Mouse (Mus musculus) MEL (cell line): ENCODE measurements at regions not wholly inside any gene's neighbourhood (a gene's known extent, or its start where the extent isn't known, plus 50 kb on each side); places are given as distances from the start of the nearest gene placed in this dataset.

Experiments used
- DNase-seq: peaks from one replicate; pipeline ENCODE4 v3.0.0; 2011; ENCODE audit warnings: low read depth, low spot score
- H3K27ac ChIP-seq: 2 replicates; pipeline ENCODE4 v1.5.1; 2012; ENCODE audit warnings: low read depth, mild to moderate bottlenecking, control low read depth, low read length, moderate library complexity; ENCODE audit not compliant: control insufficient read depth
- H3K27me3 ChIP-seq, 2 experiments: fragments of 150-350 bp in 1 of 2; sonication (generic) in 1 of 2; 2 replicates each; pipeline ENCODE4 v1.6.1; 2012; ENCODE audit warnings: low read length in 2 of 2, mild to moderate bottlenecking in 2 of 2, improper control_type of control experiment in 1 of 2, moderate library complexity in 1 of 2; ENCODE audit not compliant: insufficient read depth in 2 of 2, control insufficient read depth in 1 of 2
- H3K36me3 ChIP-seq, 2 experiments: 2 replicates each; pipeline ENCODE4 v1.6.1; 2012 to 2014; ENCODE audit warnings: low read length in 2 of 2, improper control_type of control experiment in 1 of 2, inconsistent platforms in 1 of 2, mild to moderate bottlenecking in 1 of 2; ENCODE audit not compliant: insufficient read depth in 2 of 2, control insufficient read depth in 1 of 2
- H3K4me1 ChIP-seq, 2 experiments: fragments of 150-350 bp in 1 of 2; sonication (generic) in 1 of 2; 2 replicates each; pipeline ENCODE4 v1.6.1; 2012; ENCODE audit warnings: low read length in 2 of 2, improper control_type of control experiment in 1 of 2, mild to moderate bottlenecking in 1 of 2; ENCODE audit not compliant: insufficient read depth in 2 of 2, control insufficient read depth in 1 of 2
- H3K4me3 ChIP-seq, 2 experiments: fragments of 150-350 bp in 1 of 2; sonication (generic) in 1 of 2; 2 replicates each; pipeline ENCODE4 v1.5.1; 2012; ENCODE audit warnings: low read depth in 2 of 2, low read length in 2 of 2, mild to moderate bottlenecking in 2 of 2, moderate library complexity in 2 of 2, control low read depth in 1 of 2, improper control_type of control experiment in 1 of 2; ENCODE audit not compliant: control insufficient read depth in 1 of 2, insufficient read depth in 1 of 2
- H3K79me2 ChIP-seq: 2 replicates; pipeline ENCODE4 v1.6.1; 2012; ENCODE audit warnings: mild to moderate bottlenecking, low read length, moderate library complexity; ENCODE audit not compliant: control insufficient read depth, poor library complexity, insufficient read depth
- H3K9ac ChIP-seq: 2 replicates; pipeline ENCODE4 v1.6.1; 2012; ENCODE audit warnings: low read depth, mild to moderate bottlenecking, control low read depth, low read length, moderate library complexity; ENCODE audit not compliant: control insufficient read depth, poor library complexity, severe bottlenecking
- H3K9me3 ChIP-seq: fragments of 150-350 bp; sonication (generic); replicated peaks from 2 replicates; pipeline ENCODE4 v1.6.1; 2012; ENCODE audit warnings: mild to moderate bottlenecking, low read length, improper control_type of control experiment, moderate library complexity; ENCODE audit not compliant: insufficient read depth
- BHLHE40 ChIP-seq: IDR thresholded peaks from 2 replicates; pipeline ENCODE4 v1.6.1; 2012; ENCODE audit warnings: low read depth, mild to moderate bottlenecking, inconsistent platforms, low read length, improper control_type of control experiment, borderline replicate concordance
- CHD2 ChIP-seq: IDR thresholded peaks from 2 replicates; pipeline ENCODE4 v1.6.1; 2011; ENCODE audit warnings: low read length, improper control_type of control experiment
- ELF1 ChIP-seq: IDR thresholded peaks from 2 replicates; pipeline ENCODE4 v1.6.1; 2014; ENCODE audit warnings: low read depth, mild to moderate bottlenecking, inconsistent platforms, low read length, improper control_type of control experiment, moderate library complexity
- EP300 ChIP-seq, 2 experiments: IDR thresholded peaks; 2 replicates each; pipeline ENCODE4 v1.6.1; 2011; ENCODE audit warnings: improper control_type of control experiment in 2 of 2, low read length in 2 of 2, low read depth in 1 of 2, mild to moderate bottlenecking in 1 of 2
- GATA1 ChIP-seq: IDR thresholded peaks from 2 replicates; pipeline ENCODE4 v1.6.1; 2011; ENCODE audit warnings: low read depth, low read length, improper control_type of control experiment
- MAFK ChIP-seq: IDR thresholded peaks from 2 replicates; pipeline ENCODE4 v1.6.1; 2011; ENCODE audit warnings: low read depth, mild to moderate bottlenecking, low read length, improper control_type of control experiment, borderline replicate concordance
- MAX ChIP-seq: IDR thresholded peaks from 2 replicates; pipeline ENCODE4 v1.6.1; 2011; ENCODE audit warnings: low read length, improper control_type of control experiment
- MAZ ChIP-seq: IDR thresholded peaks from 2 replicates; pipeline ENCODE4 v1.6.1; 2012; ENCODE audit warnings: low read depth, mild to moderate bottlenecking, inconsistent platforms, low read length, improper control_type of control experiment
- MXI1 ChIP-seq: IDR thresholded peaks from 2 replicates; pipeline ENCODE4 v1.6.1; 2011; ENCODE audit warnings: mild to moderate bottlenecking, low read depth, low read length, improper control_type of control experiment
- MYB ChIP-seq: IDR thresholded peaks from 2 replicates; pipeline ENCODE4 v1.6.1; 2011; ENCODE audit warnings: mild to moderate bottlenecking, low read depth, low read length, improper control_type of control experiment
- RCOR1 ChIP-seq: IDR thresholded peaks from 2 replicates; pipeline ENCODE4 v1.6.1; 2012; ENCODE audit warnings: low read depth, mild to moderate bottlenecking, inconsistent platforms, low read length, improper control_type of control experiment
- SIN3A ChIP-seq: IDR thresholded peaks from 2 replicates; pipeline ENCODE4 v1.6.1; 2012; ENCODE audit warnings: low read length, improper control_type of control experiment, inconsistent platforms
- USF1 ChIP-seq: IDR thresholded peaks from 2 replicates; pipeline ENCODE4 v1.6.1; 2014; ENCODE audit warnings: low read depth, mild to moderate bottlenecking, inconsistent platforms, low read length, improper control_type of control experiment, moderate library complexity
- USF2 ChIP-seq, 2 experiments: IDR thresholded peaks; 2 replicates each; pipeline ENCODE4 v1.6.1; 2011 to 2012; ENCODE audit warnings: improper control_type of control experiment in 2 of 2, low read length in 2 of 2, borderline replicate concordance in 1 of 2, inconsistent platforms in 1 of 2, low read depth in 1 of 2, mild to moderate bottlenecking in 1 of 2; ENCODE audit not compliant: insufficient read depth in 1 of 2
- ZC3H11A ChIP-seq: IDR thresholded peaks from 2 replicates; pipeline ENCODE4 v1.6.1; 2012; ENCODE audit warnings: low read depth, mild to moderate bottlenecking, inconsistent platforms, low read length, improper control_type of control experiment
- ZNF384 ChIP-seq: IDR thresholded peaks from 2 replicates; pipeline ENCODE4 v1.6.1; 2012; ENCODE audit warnings: low read depth, mild to moderate bottlenecking, inconsistent platforms, low read length, improper control_type of control experiment

- H3K27me3 ChIP-seq: no peaks in the 10 kb centered on the region
- H3K79me2 ChIP-seq: no peaks in the 10 kb centered on the region
- no peak overlapping the region for H3K27ac ChIP-seq
- TF ChIP-seq USF1: no peak
- TF ChIP-seq GATA1: no peak
- TF ChIP-seq ELF1: no peak
- no peak for TF ChIP-seq MAX
- TF ChIP-seq EP300 (IDR thresholded peaks at IDR 0.05; ENCODE audit: low read depth in 1 of 2, low read length in 2 of 2): no peak
- no peak for TF ChIP-seq CHD2
- TF ChIP-seq BHLHE40: no peak
- TF ChIP-seq USF2 (IDR thresholded peaks at IDR 0.05; ENCODE audit: borderline replicate concordance in 1 of 2, insufficient read depth in 1 of 2, low read depth in 1 of 2, low read length in 2 of 2): no peak
- no peak for TF ChIP-seq MYB
- TF ChIP-seq MAFK: no peak
- no peak for TF ChIP-seq SIN3A
- TF ChIP-seq RCOR1: no peak
- TF ChIP-seq ZNF384: no peak
- no peaks in the 10 kb centered on the region for H3K4me1 ChIP-seq
- H3K9me3 ChIP-seq: no peaks in the 10 kb centered on the region
- no peak for DNase-seq
- H3K4me3 ChIP-seq: no peak overlapping the region
- H3K36me3 ChIP-seq: no peaks in the 10 kb centered on the region
- no peak overlapping the region for H3K9ac ChIP-seq
These were observed 1564.5 kb upstream of the Gulo start for GRCm38 (mm10) chr14:67573451-67573995.

GRCm38 (mm10) chr14:67569744-67570322 lies 1560.8 kb upstream of the Gulo start:
- no peak for TF ChIP-seq ZC3H11A
- TF ChIP-seq RCOR1: no peak
- no peak for TF ChIP-seq SIN3A
- no peak for TF ChIP-seq MAX
- no peak for TF ChIP-seq EP300 (IDR thresholded peaks at IDR 0.05; ENCODE audit: low read depth in 1 of 2, low read length in 2 of 2)
- TF ChIP-seq CHD2: no peak
- TF ChIP-seq MAZ: no peak
- no peak for TF ChIP-seq ELF1
- no peak for TF ChIP-seq MXI1
- H3K4me3 ChIP-seq: no peak overlapping the region
- no peaks in the 10 kb centered on the region for H3K36me3 ChIP-seq
- no peaks in the 10 kb centered on the region for H3K9me3 ChIP-seq
- H3K9ac ChIP-seq: no peak overlapping the region
- H3K79me2 ChIP-seq: no peaks in the 10 kb centered on the region
- no peak for DNase-seq
- H3K4me1 ChIP-seq: no peaks in the 10 kb centered on the region
- no peaks in the 10 kb centered on the region for H3K27me3 ChIP-seq
- no peak overlapping the region for H3K27ac ChIP-seq
